Mouse (Mus musculus) urinary bladder, postnatal 25 days (tissue): ENCODE data around the gene Skint2.

Experiments
- DNase-seq: peaks from one replicate; pipeline ENCODE4 v3.0.0; 2022; ENCODE audit warnings: low spot score

Skint2 gene

DNA sequence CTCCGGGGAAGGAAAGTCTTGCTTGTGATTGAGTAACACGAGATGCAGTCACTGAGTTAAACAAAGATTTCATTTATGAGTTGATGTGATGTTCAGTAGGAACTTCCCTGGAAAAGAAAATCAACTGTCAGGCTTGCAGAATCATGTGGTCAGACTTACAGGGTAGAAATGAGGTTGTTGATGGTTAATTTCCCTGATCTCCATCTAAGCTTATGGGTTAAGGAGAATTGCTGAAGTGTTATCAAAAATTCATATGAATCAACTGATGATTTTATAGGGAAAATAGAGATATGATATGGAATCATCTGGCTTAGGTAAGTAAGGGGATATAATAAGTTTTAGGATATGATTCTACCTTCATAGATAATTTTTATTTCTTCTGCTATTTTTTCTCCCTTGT is at the start of gene Skint2:
Gene Skint2 (plus strand): TSS at position 301 of the 400 bp plus-strand sequence.
- no peak for DNase-seq
